Mouse (Mus musculus) liver, adult 2 months (tissue): ENCODE data around the gene Fam166b.

ENCODE experiments used
- CTCF ChIP-seq: fragments of 200-500 bp; IDR thresholded peaks from 2 replicates; pipeline ENCODE4 v1.5.1; 2011; ENCODE audit warnings: low read depth, low read length, control low read depth
- POLR2A ChIP-seq: fragments of 200-500 bp; IDR thresholded peaks from 2 replicates; pipeline ENCODE4 v1.6.1; 2011; ENCODE audit warnings: low read length, control low read depth; ENCODE audit not compliant: insufficient read depth; ENCODE audit errors: extremely low read depth

GRCm38 (mm10) chr4:43380951-43381350 is 48.0 kb downstream of the Fam166b start:
- TF ChIP-seq CTCF (no peak), POLR2A (no peak)
